Mouse (Mus musculus) erythroblast, adult 5-6 weeks (primary cell): Measurements from ENCODE around the gene Papss1. TPM values are rescaled to one million over a fixed set of nuclear protein-coding genes. Genes with fewer than 3 reads are reported as not detected.

Experiments used
- total RNA-seq, 2 experiments: library from RNA; stranded (forward) in 1 of 2; stranded (reverse) in 1 of 2; fragments of 150-400 nt in 1 of 2; fragments of 200-764, 138-1000 nt in 1 of 2; gene quantifications; 2 replicates each; pipeline versions ENCODE4 v1.2.3 to v1.2.4; 2015 to 2017; ENCODE audit warnings: low replicate concordance in 2 of 2

The Papss1 gene
- total RNA-seq, 2 experiments from 2014 or later: 5.6 TPM

Other genes with a start within 250 kb of the Papss1 start
- 13.6 and 24.2 TPM in 2 replicates for gene Sgms2, start 73.4 kb upstream of the Papss1 start, total RNA-seq (2015; ENCODE audit: low replicate concordance)
- 12.4 and 14.4 TPM in 2 replicates for gene Sgms2, start 73.4 kb upstream of the Papss1 start, total RNA-seq (2017; ENCODE audit: low replicate concordance)